In genomic region chr19:5459019-5459418, GRCm38 (mm10) we compare ENCODE assay signal across 19 mouse cellular contexts. TPM values are rescaled to one million over a fixed set of nuclear protein-coding genes. Genes with fewer than 3 reads are reported as not detected.
A peak's percentile ranks its signal among the peaks of the same experiment; 100 is the strongest.
DNase-seq lines count a peak whose midpoint lies in the region; ATAC-seq lines count a peak whose summit lies in the region.
"Had no signal": no experiment of that assay in that cellular context is flagged by ENCODE, and none has a peak within 500 bp of the region (broad histone marks: within the 10 kb centered on the region; RNA-seq: fewer than 3 reads in every experiment).

No protein-coding gene starts in this region.

- no peak overlapping the region for H3K4me2 ChIP-seq in kidney, embryonic 14.5 days (replicated peaks; ENCODE audit: low read depth, low read length)
- H3K4me2 ChIP-seq in hindbrain, embryonic 11.5 days (replicated peaks; ENCODE audit: low read depth, low read length) = no peak overlapping the region

- no peaks in the 10 kb centered on the region for H3K27me3 ChIP-seq in kidney, embryonic 14.5 days (ENCODE audit: control insufficient read depth, insufficient read depth, low read length)
- H3K27me3 ChIP-seq in hindbrain, embryonic 11.5 days (ENCODE audit: control insufficient read depth, insufficient read depth, low read length) = no peaks in the 10 kb centered on the region; the same call in 1 of the 2 replicates
- H3K27me3 ChIP-seq: Patski had no signal

- H3K4me1 ChIP-seq in kidney, embryonic 14.5 days (ENCODE audit: control insufficient read depth, insufficient read depth, low read length) = peaks cover 33% of the 10 kb centered on the region; the same call in 1 of the 2 replicates
- peaks cover 14% of the 10 kb centered on the region for H3K4me1 ChIP-seq in hindbrain, embryonic 11.5 days (replicated peaks; ENCODE audit: control insufficient read depth, insufficient read depth, low read length)

- ATAC-seq in frontal cortex, adult (ENCODE audit: low TSS enrichment) = peak; percentile 28; the same call in 1 of the 2 replicates
- no peak for ATAC-seq in kidney, embryonic 14.5 days (ENCODE audit: low FRiP score, low TSS enrichment)
- no peak for ATAC-seq in hindbrain, embryonic 11.5 days (ENCODE audit: low FRiP score)
- ATAC-seq: forebrain, embryonic 14.5 days; lung, postnatal 0 days; Patski had no signal

- peaks cover 25% of the 10 kb centered on the region for H3K36me3 ChIP-seq in kidney, embryonic 14.5 days (ENCODE audit: control insufficient read depth, insufficient read depth, low read length)
- H3K36me3 ChIP-seq in hindbrain, embryonic 11.5 days (ENCODE audit: control insufficient read depth, insufficient read depth, low read length) = no peaks in the 10 kb centered on the region

- 73% methylated on average over 7 of the region's 7 CpGs for WGBS in kidney, embryonic 14.5 days
- 69% methylated on average over 7 of the region's 7 CpGs for WGBS in hindbrain, embryonic 11.5 days

- no peaks in the 10 kb centered on the region for H3K9me3 ChIP-seq in kidney, embryonic 14.5 days (ENCODE audit: control insufficient read depth, low read length)
- H3K9me3 ChIP-seq in hindbrain, embryonic 11.5 days (ENCODE audit: control insufficient read depth, low read length) = no peaks in the 10 kb centered on the region
- H3K9me3 ChIP-seq: embryonic facial prominence, embryonic 15.5 days; hindbrain, embryonic 13.5 days; midbrain, embryonic 10.5 days had no signal

- H3K27ac ChIP-seq in kidney, embryonic 14.5 days (ENCODE audit: low read depth, low read length) = no peak overlapping the region
- H3K27ac ChIP-seq in hindbrain, embryonic 11.5 days (ENCODE audit: low read depth, low read length) = no peak overlapping the region
- H3K27ac ChIP-seq: embryonic facial prominence, embryonic 15.5 days; hindbrain, embryonic 13.5 days had no signal

- no peak overlapping the region for H3K4me3 ChIP-seq in kidney, embryonic 14.5 days (ENCODE audit: low read length)
- H3K4me3 ChIP-seq in hindbrain, embryonic 11.5 days (ENCODE audit: low read depth, low read length) = no peak overlapping the region

- no peak for DNase-seq in frontal cortex, postnatal 10 days (ENCODE audit: low spot score in 2 of 2)
- DNase-seq in kidney, postnatal 36 days = peak; percentile 47 to 58
- DNase-seq in thymus, postnatal 4 days = peak; percentile 13
- no peak for DNase-seq in thymus, adult 18-20 months
- DNase-seq in telencephalon, adult 2 months (ENCODE audit: low read depth, low spot score) = peak; percentile 72
- no peak for DNase-seq in hindbrain, embryonic 11.5 days (ENCODE audit: low spot score)
- DNase-seq: adrenal gland, adult 2 months; kidney, postnatal 4 days had no signal

- no peak overlapping the region for H3K9ac ChIP-seq in kidney, embryonic 14.5 days (ENCODE audit: low read depth, low read length)
- H3K9ac ChIP-seq in hindbrain, embryonic 11.5 days (ENCODE audit: low read depth, low read length) = no peak overlapping the region
- H3K9ac ChIP-seq: embryonic facial prominence, embryonic 15.5 days had no signal

RNA-seq across cellular contexts. Expression of gene Ccdc85b, which starts 1.3 kb away (rescaled TPM):
- polyA plus RNA-seq in kidney, embryonic 14.5 days (2014; fragmentation: Nextera tagmentation; extraction: Ambion mirVana) = 8.5 and 11.3 TPM in 2 replicates
- 6.6 and 6.9 TPM in 2 replicates for polyA plus RNA-seq in hindbrain, embryonic 11.5 days (2014; fragmentation: Nextera tagmentation; extraction: Ambion mirVana)

RNA-seq across cellular contexts. Expression of gene Fibp, which starts 1.4 kb away (rescaled TPM):
- polyA plus RNA-seq in kidney, embryonic 14.5 days (2014; fragmentation: Nextera tagmentation; extraction: Ambion mirVana) = 122 and 125 TPM in 2 replicates
- 103 and 119 TPM in 2 replicates for polyA plus RNA-seq in hindbrain, embryonic 11.5 days (2014; fragmentation: Nextera tagmentation; extraction: Ambion mirVana)

RNA-seq across cellular contexts. Expression of gene Ctsw, which starts 9.3 kb away (rescaled TPM):
- 0.54 TPM in 2 replicates for polyA plus RNA-seq in kidney, embryonic 14.5 days (2014; fragmentation: Nextera tagmentation; extraction: Ambion mirVana)
- 3.0 and 4.7 TPM in 2 replicates for polyA plus RNA-seq in hindbrain, embryonic 11.5 days (2014; fragmentation: Nextera tagmentation; extraction: Ambion mirVana)

RNA-seq across cellular contexts. Expression of gene Fosl1, which starts 11.7 kb away (rescaled TPM):
- not detected in 2 replicates for polyA plus RNA-seq in kidney, embryonic 14.5 days (2014; fragmentation: Nextera tagmentation; extraction: Ambion mirVana)
- 0.13 TPM in 1 of 2 replicates, not detected in the other for polyA plus RNA-seq in hindbrain, embryonic 11.5 days (2014; fragmentation: Nextera tagmentation; extraction: Ambion mirVana)
- polyA plus RNA-seq: embryonic facial prominence, embryonic 15.5 days; forebrain, embryonic 14.5 days; hindbrain, embryonic 13.5 days; lung, postnatal 0 days; midbrain, embryonic 10.5 days; neural tube, embryonic 11.5 days; stomach, embryonic 14.5 days; urinary bladder, adult 2 months had no signal

RNA-seq across cellular contexts. Expression of gene Efemp2, which starts 14.7 kb away (rescaled TPM):
- 109 and 139 TPM in 2 replicates for polyA plus RNA-seq in kidney, embryonic 14.5 days (2014; fragmentation: Nextera tagmentation; extraction: Ambion mirVana)
- polyA plus RNA-seq in hindbrain, embryonic 11.5 days (2014; fragmentation: Nextera tagmentation; extraction: Ambion mirVana) = 51.2 and 55.7 TPM in 2 replicates

Comparison
In these comparisons a context has a peak if more than half of its experiments do, and no peak if none do; other contexts are left out.
1. DNase-seq: peak in kidney, postnatal 36 days (2 of 2), thymus, postnatal 4 days (single experiment) and telencephalon, adult 2 months (single experiment); none in frontal cortex, postnatal 10 days (0 of 2), thymus, adult 18-20 months (0 of 2) and hindbrain, embryonic 11.5 days (single experiment).